Mouse (Mus musculus) cerebellum, adult 2 months (tissue): Measurements from ENCODE around the gene Zfr.

Experiments used
- CTCF ChIP-seq: fragments of 200-500 bp; IDR thresholded peaks from 2 replicates; pipeline ENCODE4 v1.5.1; 2011; ENCODE audit warnings: low read depth, mild to moderate bottlenecking, control low read depth, low read length, moderate library complexity, borderline replicate concordance; ENCODE audit not compliant: insufficient read depth
- POLR2A ChIP-seq: fragments of 200-500 bp; IDR thresholded peaks from 2 replicates; pipeline ENCODE4 v1.6.1; 2011; ENCODE audit warnings: low read length, control low read depth, borderline replicate concordance; ENCODE audit not compliant: insufficient read depth

GRCm38 (mm10) chr15:12136371-12136770 is 18.7 kb downstream of the Zfr start:
- TF ChIP-seq CTCF (no peak), POLR2A (no peak)
